Mouse (Mus musculus) stomach, postnatal 0 days (tissue): ENCODE measurements at regions not wholly inside any gene's neighbourhood (a gene's known extent, or its start where the extent isn't known, plus 50 kb on each side); places are given as distances from the start of the nearest gene placed in this dataset.

Experiments used
- CTCF ChIP-seq: IDR thresholded peaks from 2 replicates; pipeline ENCODE4 v1.5.1; 2016; ENCODE audit warnings: antibody characterized with exemption, low read depth, mild to moderate bottlenecking, moderate library complexity
- EP300 ChIP-seq: optimal IDR thresholded peaks from 2 replicates; pipeline ENCODE3; 2016; ENCODE audit warnings: antibody characterized with exemption

GRCm38 (mm10) chrX:11213492-11213891, 85.6 kb upstream of the H2al1a start:
- no peak for TF ChIP-seq EP300
- peak; percentile 57 for TF ChIP-seq CTCF
